Mouse (Mus musculus) cortical plate, adult 2 months (tissue): ENCODE results near the gene Methig1. TPM values are rescaled to one million over a fixed set of nuclear protein-coding genes. Genes with fewer than 3 reads are reported as not detected.
"Not testable (repeated sequence)": the region's sequence is repeated elsewhere in the genome, so short reads cannot be mapped to it uniquely, and the experiment has no call there.

ENCODE experiments used
- H3K27ac ChIP-seq: fragments of 200-500 bp; 2 replicates; pipeline ENCODE4 v1.5.1; 2012; ENCODE audit warnings: low read length, control low read depth, inconsistent platforms; ENCODE audit not compliant: insufficient read depth
- H3K4me1 ChIP-seq: fragments of 200-500 bp; 2 replicates; pipeline ENCODE4 v1.6.1; 2011; ENCODE audit warnings: low read length; ENCODE audit not compliant: control insufficient read depth, insufficient read depth
- H3K4me3 ChIP-seq: fragments of 200-500 bp; 2 replicates; pipeline ENCODE4 v1.5.1; 2011; ENCODE audit warnings: mild to moderate bottlenecking, low read length, control low read depth; ENCODE audit not compliant: insufficient read depth
- CTCF ChIP-seq: fragments of 200-500 bp; IDR thresholded peaks from 2 replicates; pipeline ENCODE4 v1.5.1; 2011; ENCODE audit warnings: mild to moderate bottlenecking, control low read depth, low read length; ENCODE audit not compliant: insufficient read depth; ENCODE audit errors: extremely low read depth
- POLR2A ChIP-seq: fragments of 200-500 bp; IDR thresholded peaks from 2 replicates; pipeline ENCODE4 v1.6.1; 2011; ENCODE audit warnings: mild to moderate bottlenecking, low read length, control low read depth; ENCODE audit not compliant: insufficient read depth; ENCODE audit errors: extremely low read depth
- polyA plus RNA-seq: library from polyadenylated mRNA; depleted of rRNA; stranded (reverse); fragments of >200 nt; gene quantifications from 2 replicates; pipeline ENCODE4 v1.2.3, GENCODE M21; 2012

Methig1 gene
- polyA plus RNA-seq, 1 experiment: not detected

GRCm38 (mm10) chr15:100345484-100345883, 7.5 kb upstream of the Methig1 start:
- TF ChIP-seq CTCF (no peak), POLR2A (no peak)
- Histone ChIP-seq H3K4me3 (no peak overlapping the region), H3K4me1 (no peaks in the 10 kb centered on the region), H3K27ac (no peak overlapping the region)

DNA sequence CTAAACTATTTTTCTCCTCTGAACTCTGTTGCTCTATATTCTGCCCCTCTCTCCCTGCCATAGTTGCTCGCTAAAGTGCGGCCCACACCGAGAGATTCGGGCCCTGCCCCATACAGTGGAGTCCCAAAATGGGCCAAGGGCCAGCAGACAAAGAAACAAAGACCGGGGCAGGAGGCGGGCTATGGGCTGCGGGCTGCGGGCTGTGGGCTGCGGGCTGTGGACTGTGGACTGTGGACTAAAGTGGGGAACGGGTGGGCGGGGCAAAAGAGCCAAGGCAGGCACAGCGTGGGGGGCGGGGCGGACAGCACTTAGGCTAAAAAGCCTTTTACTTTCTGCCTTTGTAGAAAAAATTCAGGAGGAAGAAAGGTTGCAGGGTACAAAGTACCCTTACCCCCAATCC, 6.2 kb upstream of the Methig1 start:
- Histone ChIP-seq H3K4me1 (no peaks in the 10 kb centered on the region), H3K4me3 (no peak overlapping the region), H3K27ac (no peak overlapping the region)
- TF ChIP-seq CTCF: no peak
- no peak for TF ChIP-seq POLR2A

DNA sequence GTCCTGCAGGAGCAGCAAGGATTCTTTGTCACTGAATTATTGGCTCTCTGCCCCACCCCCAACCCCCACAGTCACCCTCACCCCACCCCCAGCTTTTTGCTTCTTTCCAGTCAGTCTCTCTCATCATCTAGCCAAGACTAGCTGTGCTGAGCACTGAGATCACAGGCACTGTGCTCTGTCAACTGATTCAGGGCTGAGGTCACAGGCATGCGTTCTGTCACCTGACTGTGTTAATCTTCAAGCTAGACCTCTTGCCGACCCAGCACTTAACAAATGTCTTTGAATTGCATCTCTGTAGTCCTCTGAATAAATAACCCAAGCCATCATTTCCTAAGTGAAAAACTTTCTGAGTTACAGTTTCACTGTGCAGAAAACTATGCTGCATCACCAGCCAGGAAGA, 3.5 kb upstream of the Methig1 start:
- TF ChIP-seq CTCF: no peak
- TF ChIP-seq POLR2A: no peak
- Histone ChIP-seq H3K4me3 (no peak overlapping the region), H3K27ac (no peak overlapping the region), H3K4me1 (no peaks in the 10 kb centered on the region)

GRCm38 (mm10) chr15:100351501-100352060, 1.4 kb upstream of the Methig1 start:
- Histone ChIP-seq H3K4me3 (no peak overlapping the region), H3K27ac (no peak overlapping the region), H3K4me1 (no peaks in the 10 kb centered on the region)
- TF ChIP-seq POLR2A: no peak
- TF ChIP-seq CTCF: no peak

GRCm38 (mm10) chr15:100353399-100353798, 450 bp downstream of the Methig1 start:
- not testable (repeated sequence) for H3K4me3 ChIP-seq, H3K27ac ChIP-seq

DNA sequence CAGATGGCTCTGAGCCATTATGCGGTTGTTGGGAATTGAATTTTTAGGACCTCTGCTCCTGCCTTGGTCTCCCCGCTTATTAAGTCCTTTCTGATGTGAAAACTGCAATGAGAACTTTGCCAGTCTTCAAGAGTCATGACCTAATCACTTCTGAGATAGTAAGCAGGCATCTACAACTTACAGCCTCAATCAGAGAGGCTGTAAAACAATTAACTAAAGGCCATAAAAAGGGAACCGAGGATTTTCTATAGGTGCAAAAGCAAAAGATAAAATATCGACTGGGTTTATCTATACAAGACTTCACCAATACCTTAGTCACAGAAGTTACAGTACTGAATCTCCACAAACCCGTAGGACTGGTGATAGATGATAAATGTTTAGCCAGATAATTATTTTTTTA, 2.9 kb downstream of the Methig1 start:
- H3K4me3 ChIP-seq: no peak overlapping the region
- no peak for TF ChIP-seq CTCF
- no peaks in the 10 kb centered on the region for H3K4me1 ChIP-seq
- no peak overlapping the region for H3K27ac ChIP-seq

More at GRCm38 (mm10) chr15:100353399-100353798, 450 bp downstream of the Methig1 start:
- H3K4me1 ChIP-seq: not testable (repeated sequence)

GRCm38 (mm10) chr15:100364242-100364641, 11.3 kb downstream of the Methig1 start, which contains the start of gene Higd1c:
Higd1c (plus strand) TSS chr15:100364542.
- Histone ChIP-seq H3K4me1 (no peaks in the 10 kb centered on the region), H3K4me3 (no peak within 1 kb of the TSS), H3K27ac (no peak within 1 kb of the TSS)
- no peak for TF ChIP-seq POLR2A
- no peak for TF ChIP-seq CTCF

- not testable (repeated sequence) for H3K27ac ChIP-seq, H3K4me3 ChIP-seq
Measured at GRCm38 (mm10) chr15:100365967-100366366, 13.0 kb downstream of the Methig1 start.

DNA sequence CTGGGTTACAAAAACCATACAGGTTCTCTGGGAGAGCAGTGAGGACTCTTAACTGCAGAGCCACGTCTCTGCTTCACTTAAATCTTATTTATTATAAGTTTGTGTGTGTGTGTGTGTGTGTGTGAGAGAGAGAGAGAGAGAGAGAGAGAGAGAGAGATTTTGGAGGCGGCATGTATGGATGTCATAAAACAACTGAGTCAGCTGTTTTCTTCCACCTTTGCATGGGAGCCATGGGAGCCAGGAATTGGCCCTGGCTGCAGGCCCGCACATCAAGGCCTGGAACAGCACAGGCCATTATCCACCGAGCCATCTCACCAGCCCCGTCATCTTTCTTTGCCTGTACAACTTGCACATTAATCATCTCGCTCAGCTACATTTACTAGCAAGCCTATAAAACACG, 14.2 kb downstream of the Methig1 start:
- TF ChIP-seq POLR2A: no peak
- TF ChIP-seq CTCF: no peak

More at GRCm38 (mm10) chr15:100365967-100366366, 13.0 kb downstream of the Methig1 start:
- H3K4me1 ChIP-seq: not testable (repeated sequence)

DNA sequence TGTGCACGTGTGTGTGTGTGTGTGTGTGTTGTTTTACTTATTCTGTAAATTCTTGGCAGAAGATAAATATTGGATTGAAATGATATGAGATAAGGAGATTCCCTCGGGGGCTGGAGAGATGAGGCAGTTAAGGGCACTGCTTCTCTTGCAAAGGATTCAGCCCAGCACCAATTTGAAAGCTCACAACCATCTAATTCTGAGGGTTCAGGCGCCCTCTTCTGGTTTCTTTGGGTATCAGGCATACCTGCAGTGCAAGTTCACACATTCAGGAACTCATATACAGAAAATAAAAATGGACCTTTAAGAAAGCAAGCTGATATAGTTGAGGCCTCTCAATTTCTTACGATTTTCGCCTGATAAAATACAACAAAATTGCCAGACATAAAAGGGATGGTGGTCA, 22.1 kb downstream of the Methig1 start:
- TF ChIP-seq POLR2A (no peak), CTCF (peak; percentile 62)
- no peak overlapping the region for H3K27ac ChIP-seq
- H3K4me1 ChIP-seq: no peaks in the 10 kb centered on the region
- no peak overlapping the region for H3K4me3 ChIP-seq

More for the DNA sequence above, 14.2 kb downstream of the Methig1 start:
- Histone ChIP-seq H3K27ac (no peak overlapping the region), H3K4me3 (no peak overlapping the region), H3K4me1 (no peaks in the 10 kb centered on the region)

DNA sequence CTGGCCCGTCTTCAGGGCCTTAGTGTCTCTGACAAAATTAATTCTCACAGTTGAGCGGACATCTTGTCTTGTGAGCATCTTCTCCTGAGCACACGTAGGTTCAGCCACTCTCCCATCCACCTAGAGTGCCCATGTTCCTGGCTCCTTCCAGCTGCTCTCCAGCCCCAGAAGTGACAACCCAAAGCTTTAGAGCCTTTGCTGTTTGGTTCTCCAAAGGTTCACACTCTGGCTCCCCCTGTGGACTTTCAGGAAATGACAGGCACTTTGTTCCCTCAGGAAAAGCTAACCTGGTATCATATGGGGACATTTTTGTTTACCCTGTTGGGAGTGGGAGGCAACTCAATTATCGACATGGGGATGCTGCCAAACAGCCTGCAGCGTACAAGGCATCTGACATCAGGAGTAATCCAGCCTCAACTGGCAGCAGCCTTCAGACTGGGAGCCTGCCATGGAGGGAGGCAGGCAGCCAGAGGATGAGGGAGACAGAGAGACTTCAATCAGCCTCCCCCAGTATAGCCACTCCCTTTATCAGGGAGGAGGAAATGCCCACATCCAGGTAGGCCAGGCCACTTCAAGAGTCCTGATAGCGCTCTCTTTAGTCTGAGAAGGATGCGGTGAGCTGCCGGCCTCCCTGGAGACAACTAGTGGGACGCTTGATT, 25.0 kb downstream of the Methig1 start:
- H3K4me3 ChIP-seq, H3K27ac ChIP-seq, H3K4me1 ChIP-seq: not testable (repeated sequence)
